Mouse (Mus musculus) kidney, adult 2 months (tissue): ENCODE measurements at regions not wholly inside any gene's neighbourhood (a gene's known extent, or its start where the extent isn't known, plus 50 kb on each side); places are given as distances from the start of the nearest gene placed in this dataset.

Experiments used
- CTCF ChIP-seq: fragments of 200-500 bp; conservative IDR thresholded peaks from 2 replicates; pipeline ENCODE4 v1.5.1; 2011; ENCODE audit warnings: low read depth, mild to moderate bottlenecking, control low read depth, low read length, moderate library complexity, mixed read lengths; ENCODE audit not compliant: insufficient read depth, insufficient read length
- POLR2A ChIP-seq: fragments of 200-500 bp; IDR thresholded peaks from one replicate; pipeline ENCODE4 v1.6.1; 2011; ENCODE audit warnings: low read depth, low read length, control low read depth

GRCm38 (mm10) chr3:129106174-129106573 is 93.5 kb upstream of the Pitx2 start:
- TF ChIP-seq POLR2A (no peak), CTCF (no peak)
